ENCODE assay signal across 8 mouse cellular contexts in genomic region chr4:117270278-117270677, GRCm38 (mm10). TPM values are rescaled to one million over a fixed set of nuclear protein-coding genes. Genes with fewer than 3 reads are reported as not detected.
DNase-seq lines count a peak whose midpoint lies in the region; ATAC-seq lines count a peak whose summit lies in the region.

No protein-coding gene starts in this region.

- no peak overlapping the region for H3K27ac ChIP-seq in kidney, embryonic 14.5 days (ENCODE audit: low read depth, low read length)

- no peak overlapping the region for H3K4me3 ChIP-seq in kidney, embryonic 14.5 days (ENCODE audit: low read length)

- peaks cover 10% of the 10 kb centered on the region for H3K9me3 ChIP-seq in kidney, embryonic 14.5 days (ENCODE audit: control insufficient read depth, low read length)

- no peak overlapping the region for H3K4me2 ChIP-seq in kidney, embryonic 14.5 days (replicated peaks; ENCODE audit: low read depth, low read length)

- peaks cover 32% of the 10 kb centered on the region for H3K36me3 ChIP-seq in kidney, embryonic 14.5 days (ENCODE audit: control insufficient read depth, insufficient read depth, low read length)

- DNase-seq in 3134 (ENCODE audit: extremely low read depth, insufficient read length, low spot score) (peak; percentile 34), WW6 (ENCODE audit: low read depth, low spot score) (peak; percentile 61), liver (peak; percentile 81)
- DNase-seq in embryo, embryonic 11 days, result peak; percentile 88
- peak; percentile 55 to 68 for DNase-seq in gastrocnemius, postnatal 36 days
- peak; percentile 52 to 54 for DNase-seq in spleen, postnatal 36 days (ENCODE audit: low spot score in 2 of 2)

- ATAC-seq in kidney, embryonic 14.5 days (ENCODE audit: low FRiP score, low TSS enrichment), result peak; percentile 28; the same call in 1 of the 2 replicates
- peak; percentile 69 for ATAC-seq in monocyte, adult 5-6 weeks (replicated peaks; ENCODE audit: insufficient number of reproducible peaks, low FRiP score, low TSS enrichment, poor library complexity, severe bottlenecking)

- H3K9ac ChIP-seq in kidney, embryonic 14.5 days (ENCODE audit: low read depth, low read length), result no peak overlapping the region

- peaks cover 4% of the 10 kb centered on the region; the same call in 1 of the 2 replicates for H3K4me1 ChIP-seq in kidney, embryonic 14.5 days (ENCODE audit: control insufficient read depth, insufficient read depth, low read length)

- whole genome bisulfite sequencing in kidney, embryonic 14.5 days, result 9% methylated on average over 6 of the region's 6 CpGs

- peaks cover 7% of the 10 kb centered on the region; the same call in 1 of the 2 replicates for H3K27me3 ChIP-seq in kidney, embryonic 14.5 days (ENCODE audit: control insufficient read depth, insufficient read depth, low read length)

- intact Hi-C loops in gastrocnemius, postnatal 36 days (cut with DNase I), result loop anchor here (2.0 to 10.0 kb wide), 3 partner anchors 43 to 405 kb away; no protein-coding TSS in a partner anchor

RNA-seq across cellular contexts. Expression of gene Armh1, which starts 18.4 kb away (rescaled TPM):
- not detected for total RNA-seq in gastrocnemius, postnatal 36 days (2021)
- polyA plus RNA-seq in kidney, embryonic 14.5 days (2014; fragmentation: Nextera tagmentation; extraction: Ambion mirVana), result 0.15 and 0.54 TPM in 2 replicates
- total RNA-seq in monocyte, adult 5-6 weeks (2017), result not detected in 3 replicates

RNA-seq across cellular contexts. Expression of gene Tmem53, which starts 18.5 kb away (rescaled TPM):
- 1 to 10 TPM; 4.0 to 4.2 TPM for total RNA-seq in gastrocnemius, postnatal 36 days (2021)
- polyA plus RNA-seq in kidney, embryonic 14.5 days (2014; fragmentation: Nextera tagmentation; extraction: Ambion mirVana), result 10.1 and 13.8 TPM in 2 replicates
- total RNA-seq in monocyte, adult 5-6 weeks (2017), result 0.29 TPM in 1 of 3 replicates, not detected in the others

Comparison
In these comparisons a context has a peak if more than half of its experiments do, and no peak if none do; other contexts are left out.
1. DNase-seq: peak in every context shown above with its lines; median percentile 88 in embryo, embryonic 11 days; 81 in liver; 62 in gastrocnemius, postnatal 36 days; 61 in WW6; 53 in spleen, postnatal 36 days; 34 in 3134.